Mouse (Mus musculus) small intestine, adult 2 months (tissue): ENCODE results near the gene Bpifc.

ENCODE experiments used
- CTCF ChIP-seq: fragments of 200-500 bp; IDR thresholded peaks from 2 replicates; pipeline ENCODE4 v1.5.1; 2012; ENCODE audit warnings: low read depth, mild to moderate bottlenecking, control low read depth, inconsistent platforms, low read length, moderate library complexity, mixed read lengths; ENCODE audit not compliant: insufficient replicate concordance, insufficient read length; ENCODE audit errors: extremely low read depth
- POLR2A ChIP-seq: fragments of 200-500 bp; IDR thresholded peaks from 2 replicates; pipeline ENCODE4 v1.6.1; 2012; ENCODE audit warnings: low read depth, mild to moderate bottlenecking, control low read depth, inconsistent platforms, low read length, moderate library complexity

- TF ChIP-seq CTCF (no peak), POLR2A (no peak)
Measured at GRCm38 (mm10) chr10:86021408-86021748, 9.7 kb upstream of the Bpifc start.
